Mouse (Mus musculus): ENCODE measurements at regions not wholly inside any gene's neighbourhood (a gene's known extent, or its start where the extent isn't known, plus 50 kb on each side); places are given as distances from the start of the nearest gene placed in this dataset.
"Not testable (repeated sequence)": the region's sequence is repeated elsewhere in the genome, so short reads cannot be mapped to it uniquely, and the experiment has no call there.

DNA sequence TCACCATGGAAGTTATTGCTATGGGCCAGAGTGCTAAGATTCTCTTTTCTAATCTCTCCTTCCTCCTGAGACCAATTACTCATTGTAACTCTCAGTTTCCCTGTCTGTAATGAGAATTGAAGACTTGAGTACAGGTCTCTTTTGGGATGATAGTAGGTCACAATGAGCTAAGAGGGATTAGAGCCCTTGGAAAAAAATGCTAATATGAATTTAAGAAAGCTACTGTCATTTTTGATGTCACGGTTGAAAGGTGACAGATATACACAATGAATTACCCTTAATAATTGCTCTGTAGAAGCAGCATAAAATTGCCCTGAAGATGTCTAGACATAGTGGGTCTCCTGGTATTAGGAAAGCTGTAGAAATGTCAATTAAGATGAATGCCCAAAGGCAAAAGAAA, 178.2 kb downstream of the Kcna4 start:
- no peak for DNase-seq (ENCODE audit: low spot score)

DNA sequence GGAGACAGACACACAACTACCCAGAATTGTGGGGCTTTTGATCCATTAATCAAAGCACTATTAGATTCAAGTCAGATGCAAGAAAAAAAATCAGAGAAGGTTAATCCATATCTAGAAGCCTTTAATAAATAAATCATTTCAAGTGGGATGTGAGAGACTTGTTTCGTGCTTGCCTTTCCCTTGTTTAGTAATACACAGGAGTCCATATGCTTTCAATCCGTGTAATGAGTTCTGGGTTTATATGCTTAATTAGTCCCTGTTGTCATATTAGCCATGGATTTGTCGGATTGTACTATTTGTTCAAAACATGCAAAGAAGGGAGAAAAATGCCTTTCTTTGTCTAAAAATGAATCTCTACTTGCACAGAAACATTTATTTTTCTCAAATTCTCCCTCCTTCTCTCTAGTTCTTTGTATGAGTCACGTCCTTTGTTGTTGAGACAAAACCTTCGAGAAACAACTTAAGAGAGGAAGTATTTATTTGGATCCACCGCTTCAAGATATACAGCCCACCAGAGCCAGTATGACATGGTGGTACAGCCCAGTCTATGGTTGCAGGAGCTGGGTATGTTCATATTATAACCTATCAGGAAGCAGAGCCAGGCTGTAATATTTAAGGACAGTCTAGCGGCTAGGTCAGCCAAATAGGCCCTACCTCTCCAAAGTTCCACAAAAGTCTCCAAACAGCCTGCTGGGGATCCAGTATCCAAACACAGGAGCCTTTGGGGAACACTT, 213.4 kb downstream of the Kcna4 start:
- no peak for DNase-seq (ENCODE audit: low spot score)

DNA sequence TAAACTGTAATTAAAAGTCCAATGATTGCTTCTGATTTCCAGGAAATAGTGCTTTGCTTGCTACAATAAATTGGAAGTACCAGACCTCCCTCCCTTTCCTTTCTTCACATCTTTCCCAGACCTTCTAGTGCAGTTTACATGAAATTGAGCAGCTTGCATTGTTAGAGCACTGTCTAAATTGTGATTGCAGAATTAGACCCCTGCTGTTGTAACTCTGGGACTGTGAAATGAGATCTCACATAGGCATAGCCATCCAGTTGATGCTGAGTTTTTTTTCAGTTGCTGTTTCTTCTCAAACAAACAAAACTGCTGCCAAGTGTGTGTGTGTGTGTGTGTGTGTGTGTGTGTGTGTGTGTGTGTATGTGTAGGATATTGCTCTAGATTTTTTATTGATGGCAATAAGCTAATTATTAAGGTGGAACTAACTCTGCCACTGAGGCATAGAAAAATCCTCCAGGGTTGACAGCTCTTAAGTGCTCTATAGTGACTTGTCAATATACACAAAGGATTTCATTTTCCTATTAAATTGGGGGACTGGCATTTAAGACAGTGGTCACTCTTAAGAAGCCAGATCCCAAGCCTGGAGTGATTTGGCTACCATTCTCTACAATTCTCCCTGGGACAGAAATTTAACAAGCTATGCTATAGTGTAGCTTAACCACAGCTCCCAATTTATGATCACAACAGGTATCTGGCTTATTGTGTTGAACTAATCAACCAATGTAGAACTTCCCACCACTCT, 217.2 kb downstream of the Kcna4 start:
- DNase-seq (ENCODE audit: low spot score) = no peak

DNA sequence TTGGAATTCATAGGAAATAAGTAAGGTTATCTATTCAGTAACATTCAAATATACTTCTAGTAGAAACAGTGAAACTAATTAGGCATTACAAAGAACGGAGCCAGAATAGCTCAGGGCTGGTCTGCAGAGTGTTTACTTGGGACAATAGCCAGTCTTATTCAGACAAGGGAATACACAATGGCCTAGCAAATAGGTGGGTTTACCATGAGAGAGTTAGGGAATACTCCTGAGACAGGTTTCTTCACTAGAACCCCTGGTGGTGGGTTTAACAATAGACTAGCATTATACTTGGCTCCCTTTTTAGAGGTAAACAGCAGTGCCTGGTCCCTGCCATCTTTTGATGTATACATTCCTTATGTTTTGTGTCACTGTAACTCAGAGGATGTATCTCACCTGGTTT, 225.0 kb downstream of the Kcna4 start:
- DNase-seq (ENCODE audit: low spot score) = not testable (repeated sequence)

DNA sequence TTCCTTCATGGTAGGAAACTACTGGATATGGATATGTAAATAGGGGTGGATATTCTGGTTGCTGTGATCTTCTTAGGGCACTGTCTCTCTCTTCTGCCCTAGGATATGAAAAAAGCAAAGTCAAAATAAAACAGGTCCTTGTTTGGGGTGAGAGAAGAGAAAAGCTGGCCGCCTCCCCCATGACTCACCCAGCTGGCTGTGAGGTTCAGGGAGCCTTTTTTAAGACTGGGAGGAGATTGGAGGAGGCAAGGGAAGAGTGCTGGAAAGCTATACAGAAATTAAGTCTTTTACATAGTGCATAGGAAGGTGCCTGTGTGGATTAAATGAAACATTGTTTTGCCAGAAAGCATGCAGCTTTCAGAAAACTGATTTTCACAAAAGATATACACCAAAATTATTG, 227.7 kb downstream of the Kcna4 start:
- DNase-seq (ENCODE audit: low spot score) = no peak

DNA sequence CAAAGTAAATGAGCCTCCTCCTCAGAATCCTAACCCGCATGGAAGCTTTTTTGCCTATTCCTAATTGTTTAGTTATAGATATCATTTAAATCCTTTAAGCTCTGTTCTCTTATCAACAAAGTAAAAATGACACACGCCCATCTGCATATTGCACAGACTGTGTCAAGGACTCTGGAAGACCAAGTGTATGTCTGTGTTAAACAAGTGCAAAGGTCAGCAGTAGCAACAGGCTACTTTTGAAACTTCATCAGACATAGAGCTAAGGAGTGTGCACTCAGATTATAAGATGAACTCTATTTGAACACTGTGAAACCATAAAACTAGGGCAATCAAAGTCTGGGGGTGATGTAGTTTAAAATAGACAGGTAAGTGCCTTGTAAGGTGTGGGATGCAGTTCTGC, 228.3 kb downstream of the Kcna4 start:
- no peak for DNase-seq (ENCODE audit: low spot score)

DNA sequence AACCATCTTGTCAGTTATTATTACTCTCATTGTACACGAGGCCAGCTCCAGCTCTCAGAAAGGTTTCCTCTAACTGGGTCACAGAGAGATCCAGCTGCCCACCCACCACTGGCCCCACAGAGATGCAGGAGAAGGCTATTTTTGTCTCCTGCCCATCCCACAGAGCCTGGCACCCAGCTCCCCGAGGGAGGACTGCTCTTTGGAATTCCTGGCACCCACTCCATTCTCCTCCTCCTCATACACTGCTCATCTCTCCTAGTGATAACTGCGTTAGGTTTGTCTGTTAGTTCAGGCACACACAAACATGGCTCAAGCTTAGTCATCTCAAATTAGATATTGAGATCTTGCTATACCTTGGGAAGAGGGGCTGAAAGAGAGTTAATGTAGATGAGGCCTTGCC, 228.9 kb downstream of the Kcna4 start:
- no peak for DNase-seq (ENCODE audit: low spot score)

DNA sequence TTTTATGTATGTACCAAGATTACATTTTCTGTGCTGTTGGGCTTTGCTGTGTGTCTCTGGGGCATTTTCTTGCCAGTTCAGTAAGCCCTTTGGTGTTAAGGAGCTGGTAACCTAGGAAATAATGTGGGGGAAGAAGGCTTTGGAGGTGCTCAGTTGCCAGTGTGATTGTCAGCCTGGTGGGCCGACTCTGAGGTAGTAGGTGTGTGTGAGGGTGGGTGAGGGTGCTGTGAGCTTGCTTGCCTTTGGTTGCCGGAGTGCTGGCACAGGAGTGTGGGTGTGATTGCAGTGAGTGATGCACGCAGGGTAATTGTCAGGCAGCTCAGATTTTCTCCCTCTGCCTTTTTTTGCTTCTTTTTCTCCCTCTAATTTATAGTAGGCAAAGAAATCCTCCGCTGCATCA, 229.3 kb downstream of the Kcna4 start:
- peak; percentile 40 for DNase-seq (ENCODE audit: low spot score)

DNA sequence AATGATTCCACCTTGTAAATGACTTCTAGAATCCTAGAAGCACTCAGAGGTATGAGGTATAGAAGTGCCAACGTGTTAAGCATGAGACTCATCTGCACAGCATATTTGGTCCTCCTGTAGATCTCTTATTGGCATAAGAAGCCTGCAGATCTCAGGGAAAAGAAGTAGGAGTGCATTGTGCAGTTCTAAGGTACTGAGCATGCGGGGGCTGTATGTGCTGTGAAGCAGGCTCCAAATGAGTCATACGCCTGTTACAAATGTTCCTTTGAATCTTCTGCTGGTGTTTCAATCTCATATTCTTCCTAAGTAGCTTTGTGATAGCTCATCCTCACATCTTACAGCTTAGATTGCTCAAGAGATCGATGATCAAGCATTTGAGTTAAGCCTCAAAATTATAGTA, 252.7 kb downstream of the Kcna4 start:
- peak; percentile 33 for DNase-seq (ENCODE audit: low spot score)

DNA sequence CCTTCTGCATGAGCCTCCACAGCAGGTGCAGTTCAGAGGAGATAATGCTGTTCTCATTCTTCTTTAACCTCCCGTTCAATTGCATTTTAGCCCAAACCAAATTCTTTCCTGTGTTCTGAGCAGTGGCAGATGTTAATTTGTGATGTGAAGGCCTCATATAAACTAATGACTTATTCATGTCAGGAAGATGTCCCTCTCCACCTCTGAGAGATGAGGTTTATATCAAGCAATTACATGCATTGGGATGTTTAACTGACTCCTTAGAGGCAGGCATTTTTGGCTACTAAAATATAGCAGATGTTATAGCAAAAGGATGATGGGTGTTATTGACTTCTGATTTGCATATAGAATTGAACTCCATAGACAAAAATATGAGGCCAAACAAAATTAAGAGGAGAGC, 262.1 kb downstream of the Kcna4 start:
- DNase-seq (ENCODE audit: low spot score) = no peak

DNA sequence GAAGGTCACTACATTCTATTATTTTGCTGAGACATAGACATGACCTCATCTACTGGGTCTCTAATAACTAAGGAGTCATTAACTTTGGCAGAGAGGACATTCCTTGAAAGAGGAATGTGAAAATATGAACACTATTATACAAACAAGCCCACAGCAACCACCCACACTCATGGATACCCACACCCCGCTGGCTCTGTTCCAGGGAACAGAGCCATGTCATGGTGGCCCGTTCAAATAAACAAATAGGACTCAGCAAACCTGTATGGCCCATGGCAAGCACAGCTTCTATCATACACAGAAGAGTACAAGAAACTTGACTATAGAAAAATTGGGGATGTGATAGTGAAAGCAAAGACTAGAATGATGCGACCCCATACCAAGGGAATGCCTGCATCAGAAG, 265.8 kb downstream of the Kcna4 start:
- DNase-seq (ENCODE audit: low spot score) = no peak

DNA sequence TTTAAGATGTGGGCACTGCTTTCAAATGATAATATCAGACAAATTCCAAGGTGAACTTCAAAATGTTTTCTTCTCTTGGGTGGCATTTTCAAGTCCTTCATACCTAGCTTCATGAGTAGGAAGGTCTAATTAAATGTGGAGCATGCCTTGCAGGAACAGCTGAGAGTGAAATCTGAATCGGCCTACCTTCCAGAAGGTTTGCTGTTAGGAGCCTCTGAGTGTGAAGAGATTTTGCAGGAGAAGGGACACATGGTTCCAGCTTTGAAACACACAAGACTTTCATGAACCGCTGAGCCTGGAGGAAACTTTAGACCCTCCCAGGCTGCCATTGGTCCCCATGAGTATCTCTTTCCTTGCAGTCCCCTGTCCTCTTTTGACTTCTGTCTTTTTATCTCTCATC, 279.2 kb downstream of the Kcna4 start:
- DNase-seq (ENCODE audit: low spot score) = no peak

DNA sequence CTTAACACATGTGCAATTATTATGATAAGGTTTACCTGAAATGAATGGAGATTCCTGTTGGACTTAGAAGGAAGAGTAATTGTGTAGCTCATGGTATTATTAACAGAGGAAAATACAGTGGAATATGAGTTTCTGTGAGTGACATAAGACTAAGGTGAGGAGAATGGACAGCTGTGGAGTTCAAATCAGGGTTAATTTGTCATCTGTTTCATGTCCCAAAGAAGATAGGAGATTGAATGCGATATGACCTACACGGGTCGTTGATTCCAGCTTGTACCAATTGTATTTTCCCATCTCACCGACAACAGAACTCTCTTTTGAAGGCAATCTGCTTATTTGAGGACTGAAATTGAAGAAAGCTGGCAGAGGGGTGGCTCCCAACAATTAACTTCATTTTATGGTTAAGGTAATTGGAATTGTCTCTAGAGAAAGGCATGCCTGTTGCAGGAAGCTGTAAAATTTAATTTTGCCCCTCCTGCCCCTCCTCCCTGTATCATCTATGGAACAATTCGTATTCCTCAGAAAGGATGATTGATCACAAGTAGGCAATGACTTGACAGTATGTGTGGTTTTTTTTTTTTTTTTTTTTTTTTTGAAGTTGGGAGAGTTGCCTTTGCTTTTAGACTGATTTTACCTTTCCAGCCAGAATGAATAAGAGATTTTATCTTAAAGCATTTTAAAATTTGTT, 319.6 kb downstream of the Kcna4 start:
- DNase-seq (ENCODE audit: low spot score) = no peak

DNA sequence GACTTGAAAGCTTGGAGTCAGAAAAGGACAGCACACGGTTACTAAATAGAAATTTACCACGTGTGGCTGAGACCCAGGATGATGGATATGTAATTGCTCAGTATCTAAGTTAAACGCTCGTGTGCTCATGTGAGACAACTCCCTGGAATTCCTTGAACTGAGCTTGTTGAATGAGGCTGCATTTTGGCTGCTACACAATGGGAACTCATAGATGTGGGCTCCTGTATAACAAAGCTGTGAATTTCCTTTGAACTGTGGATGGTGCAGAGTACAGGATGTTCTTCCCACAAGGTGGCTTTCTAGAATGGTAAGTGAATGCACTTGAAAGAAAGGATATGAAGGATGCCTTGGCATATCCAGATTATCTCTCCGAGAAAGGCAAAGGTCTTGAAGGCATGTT, 321.4 kb downstream of the Kcna4 start:
- DNase-seq (ENCODE audit: low spot score) = no peak

DNA sequence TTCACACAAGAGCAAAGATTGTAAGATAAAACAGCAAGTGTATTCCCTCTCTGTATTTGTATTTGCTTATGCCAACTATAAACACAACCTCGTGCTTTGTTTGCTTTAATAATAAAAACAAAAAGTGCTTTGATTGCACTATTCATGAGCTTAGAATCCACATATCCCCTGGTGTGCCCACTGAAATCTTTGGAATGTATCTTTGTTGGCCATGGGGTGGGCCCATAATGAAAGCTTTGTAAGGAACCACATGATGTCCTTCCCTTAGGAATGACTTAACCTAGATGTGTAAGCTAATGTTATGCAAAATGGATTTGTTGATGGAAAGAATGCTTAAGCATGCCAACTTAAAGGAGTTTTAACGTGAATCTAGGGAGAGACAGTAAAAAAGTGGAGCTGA, 321.8 kb downstream of the Kcna4 start:
- DNase-seq (ENCODE audit: low spot score) = no peak

DNA sequence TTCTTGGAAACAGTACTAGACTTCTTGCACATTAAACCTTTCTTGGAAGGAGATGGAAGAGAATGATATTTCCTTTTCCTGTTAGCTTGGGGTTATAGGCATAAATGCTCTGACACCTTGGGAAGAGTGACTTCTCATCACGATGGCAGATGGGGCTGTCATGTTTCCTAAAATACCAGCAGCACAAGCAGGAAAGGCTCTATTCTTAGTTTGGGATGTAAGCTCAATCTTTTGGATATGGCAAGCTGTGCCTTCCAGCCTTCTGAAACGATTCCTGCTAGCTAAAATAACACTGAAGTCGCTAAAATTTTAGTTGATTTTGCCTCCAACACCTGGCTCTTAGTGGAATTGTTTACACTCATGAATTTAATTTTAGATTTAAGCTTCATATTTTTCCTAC, 324.3 kb downstream of the Kcna4 start:
- peak; percentile 17 for DNase-seq (ENCODE audit: low spot score)

DNA sequence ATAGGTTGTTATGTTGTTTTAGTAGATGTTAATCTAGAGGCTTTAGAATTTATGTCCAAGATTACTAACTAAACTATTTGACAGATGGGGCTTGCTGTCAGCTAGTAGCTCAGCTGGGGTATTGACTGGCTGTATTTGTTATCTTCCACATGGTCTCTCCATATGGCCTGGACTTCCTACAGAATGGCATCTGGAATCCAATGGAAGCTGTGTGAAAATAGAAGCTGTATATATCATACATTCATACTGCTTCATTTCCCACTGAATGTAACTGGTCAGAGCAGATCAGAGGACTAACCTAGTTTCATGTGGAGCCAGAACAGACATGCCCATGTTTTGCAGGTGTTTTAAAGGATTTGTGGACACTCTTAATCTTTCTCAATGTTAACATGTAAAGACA, 337.0 kb downstream of the Kcna4 start:
- peak; percentile 10 for DNase-seq (ENCODE audit: low spot score)

DNA sequence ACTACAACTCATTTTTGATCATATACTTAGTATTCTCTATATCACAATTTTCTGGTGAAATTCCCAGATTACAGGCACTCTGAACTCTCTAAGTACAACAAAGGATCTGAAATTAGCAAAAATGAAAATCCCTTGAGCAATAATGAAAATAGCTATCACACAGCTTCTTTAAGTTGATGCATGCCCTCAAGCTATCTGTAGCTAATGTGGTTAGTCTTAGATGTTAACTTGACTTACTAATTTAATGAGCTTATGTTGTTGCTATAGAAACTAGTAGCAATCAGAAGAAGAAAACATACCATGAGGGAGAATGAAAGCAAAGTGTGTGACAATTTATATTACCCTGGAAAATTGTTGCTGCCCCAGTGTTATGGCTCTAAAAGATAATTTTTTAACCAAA, 368.7 kb downstream of the Kcna4 start:
- DNase-seq (ENCODE audit: low spot score) = no peak
